9 mouse cellular contexts compared by ENCODE assay signal in genomic region chr6:38847958-38848910, GRCm38 (mm10). TPM values are rescaled to one million over a fixed set of nuclear protein-coding genes. Genes with fewer than 3 reads are reported as not detected.
DNase-seq lines count a peak whose midpoint lies in the region; ATAC-seq and TF ChIP-seq lines count a peak whose summit lies in the region.
"Had no signal": no experiment of that assay in that cellular context is flagged by ENCODE, and none has a peak within 500 bp of the region (broad histone marks: within the 10 kb centered on the region; RNA-seq: fewer than 3 reads in every experiment).

No protein-coding gene starts in this region.

- no peak overlapping the region for H3K4me3 ChIP-seq in forebrain, embryonic 16.5 days (replicated peaks; ENCODE audit: low read length)
- H3K4me3 ChIP-seq in forebrain, embryonic 10.5 days: no peak overlapping the region
- no peak overlapping the region for H3K4me3 ChIP-seq in embryonic fibroblast, embryonic 13.5 days (ENCODE audit: insufficient read depth, low read length)
- no peak overlapping the region for H3K4me3 ChIP-seq in liver, embryonic 12.5 days
- H3K4me3 ChIP-seq in gastrocnemius, adult 2 months: no peak overlapping the region

- 0 out of 2 replicates have a peak, but pooled peaks have one; percentile 24 for ATAC-seq in forebrain, embryonic 16.5 days
- no peak for ATAC-seq in liver, embryonic 12.5 days

- H3K4me2 ChIP-seq in forebrain, embryonic 16.5 days (ENCODE audit: low read length): no peak overlapping the region
- H3K4me2 ChIP-seq in liver, embryonic 12.5 days: no peak overlapping the region

- H3K9me3 ChIP-seq in forebrain, embryonic 16.5 days (ENCODE audit: control insufficient read depth, low read length): no peaks in the 10 kb centered on the region
- no peaks in the 10 kb centered on the region for H3K9me3 ChIP-seq in forebrain, embryonic 10.5 days
- H3K9me3 ChIP-seq in liver, embryonic 12.5 days (replicated peaks): no peaks in the 10 kb centered on the region

- 46% methylated on average over 3 of the region's 3 CpGs for WGBS in forebrain, embryonic 16.5 days
- 71% methylated on average over 3 of the region's 3 CpGs for WGBS in forebrain, embryonic 10.5 days
- WGBS in liver, embryonic 12.5 days (ENCODE audit: insufficient replicate concordance): 78% methylated on average over 3 of the region's 3 CpGs

- H3K9ac ChIP-seq in forebrain, embryonic 16.5 days (replicated peaks; ENCODE audit: low read depth, low read length): no peak overlapping the region
- H3K9ac ChIP-seq in liver, embryonic 12.5 days: no peak overlapping the region

- DNase-seq in forebrain, embryonic 10.5 days (ENCODE audit: extremely low spot score, low spot score): no peak
- peak; percentile 30 for DNase-seq in 3T3-L1 (ENCODE audit: low read depth, low spot score)
- DNase-seq in urinary bladder, postnatal 10 days (ENCODE audit: low spot score): no peak
- no peak for DNase-seq in ovary, postnatal 14 days (ENCODE audit: low spot score)
- DNase-seq in gastrocnemius, adult 2 months: no peak

- no peaks in the 10 kb centered on the region for H3K36me3 ChIP-seq in forebrain, embryonic 16.5 days (ENCODE audit: control insufficient read depth, insufficient read depth)
- no peaks in the 10 kb centered on the region for H3K36me3 ChIP-seq in forebrain, embryonic 10.5 days (replicated peaks)
- H3K36me3 ChIP-seq in liver, embryonic 12.5 days: peaks cover 15% of the 10 kb centered on the region

- no peak overlapping the region for H3K27ac ChIP-seq in forebrain, embryonic 16.5 days (ENCODE audit: low read length)
- H3K27ac ChIP-seq in forebrain, embryonic 10.5 days: no peak overlapping the region
- H3K27ac ChIP-seq in embryonic fibroblast, embryonic 13.5 days (ENCODE audit: insufficient read depth, low read length): peak overlapping the region; percentile 44
- H3K27ac ChIP-seq in liver, embryonic 12.5 days: peak overlapping the region; percentile 50; the same call in 1 of the 2 replicates
- H3K27ac ChIP-seq in gastrocnemius, adult 2 months: no peak overlapping the region

- H3K27me3 ChIP-seq in forebrain, embryonic 16.5 days (replicated peaks; ENCODE audit: control insufficient read depth, insufficient read depth, low read length): no peaks in the 10 kb centered on the region
- H3K27me3 ChIP-seq in forebrain, embryonic 10.5 days (ENCODE audit: poor library complexity, severe bottlenecking): no peaks in the 10 kb centered on the region
- H3K27me3 ChIP-seq in liver, embryonic 12.5 days (replicated peaks): no peaks in the 10 kb centered on the region
- H3K27me3 ChIP-seq: CH12.LX had no signal

- H3K4me1 ChIP-seq in forebrain, embryonic 16.5 days (replicated peaks; ENCODE audit: control insufficient read depth, insufficient read depth, low read length): peaks cover 44% of the 10 kb centered on the region
- H3K4me1 ChIP-seq in forebrain, embryonic 10.5 days: peaks cover 54% of the 10 kb centered on the region
- H3K4me1 ChIP-seq in embryonic fibroblast, embryonic 13.5 days (ENCODE audit: control insufficient read depth, insufficient read depth, low read length): peaks cover 37% of the 10 kb centered on the region
- H3K4me1 ChIP-seq in liver, embryonic 12.5 days: peaks cover 92% of the 10 kb centered on the region

- TF ChIP-seq CTCF in embryonic fibroblast, embryonic 13.5 days (IDR thresholded peaks at IDR 0.05; ENCODE audit: borderline replicate concordance, insufficient read depth, low read length): no peak
- TF ChIP-seq CTCF in gastrocnemius, adult 2 months (IDR thresholded peaks at IDR 0.05): no peak

- no peak for TF ChIP-seq POLR2A in embryonic fibroblast, embryonic 13.5 days (IDR thresholded peaks at IDR 0.05; ENCODE audit: low read depth, low read length)

- intact Hi-C loops in gastrocnemius, adult 2 months (cut with DNase I): no loop called here

RNA-seq across cellular contexts. Expression of gene Tbxas1, which starts 27.0 kb away (rescaled TPM):
- polyA plus RNA-seq in forebrain, embryonic 16.5 days (2015; fragmentation: Nextera tagmentation; extraction: Ambion mirVana): 1.1 and 1.4 TPM in 2 replicates
- 0.98 and 1.4 TPM in 2 replicates for polyA plus RNA-seq in forebrain, embryonic 10.5 days (2016; fragmentation: Nextera tagmentation; extraction: Ambion mirVana)
- 0.52 and 0.86 TPM in 2 replicates for polyA plus RNA-seq in embryonic fibroblast, embryonic 13.5 days (2011; ENCODE audit: insufficient read length, low read depth, missing spikeins)
- 11.3 and 12.9 TPM in 2 replicates for polyA plus RNA-seq in liver, embryonic 12.5 days (2016; fragmentation: Nextera tagmentation; extraction: Ambion mirVana)
- total RNA-seq in gastrocnemius, adult 2 months (2021): under 1 TPM; 0.64 to 0.79 TPM
- total RNA-seq: CH12.LX had no signal

RNA-seq across cellular contexts. Expression of gene Hipk2, which starts 27.7 kb away (rescaled TPM):
- polyA plus RNA-seq in forebrain, embryonic 16.5 days (2015; fragmentation: Nextera tagmentation; extraction: Ambion mirVana): 26.9 and 29.2 TPM in 2 replicates
- 26.4 and 29.0 TPM in 2 replicates for polyA plus RNA-seq in forebrain, embryonic 10.5 days (2016; fragmentation: Nextera tagmentation; extraction: Ambion mirVana)
- 33.1 and 45.6 TPM in 2 replicates for polyA plus RNA-seq in embryonic fibroblast, embryonic 13.5 days (2011; ENCODE audit: insufficient read length, low read depth, missing spikeins)
- 26.8 and 28.9 TPM in 2 replicates for polyA plus RNA-seq in liver, embryonic 12.5 days (2016; fragmentation: Nextera tagmentation; extraction: Ambion mirVana)
- 100 to 1,000 TPM in 1 of 2 experiments, 10 to 100 TPM in 1; 56.2 to 120 TPM for total RNA-seq in gastrocnemius, adult 2 months (2021)

Comparison
In these comparisons a context has a peak if more than half of its experiments do, and no peak if none do; other contexts are left out.
1. H3K27ac ChIP-seq: peak in embryonic fibroblast, embryonic 13.5 days (single experiment) and liver, embryonic 12.5 days (single experiment); none in forebrain, embryonic 16.5 days (single experiment), forebrain, embryonic 10.5 days (single experiment) and gastrocnemius, adult 2 months (single experiment).